Mouse (Mus musculus): Measurements from ENCODE around the gene Vti1a.

GRCm38 (mm10) chr19:55295556-55295955 is 20.5 kb upstream of the Vti1a start:
- no peak for TF ChIP-seq CTCF (IDR thresholded peaks at IDR 0.05; ENCODE audit: low read depth)
- no peak for TF ChIP-seq EP300 (IDR thresholded peaks at IDR 0.05; ENCODE audit: low read depth)
